Mouse (Mus musculus): ENCODE results near the gene Entpd5. TPM values are rescaled to one million over a fixed set of nuclear protein-coding genes. Genes with fewer than 3 reads are reported as not detected.

Gene Entpd5
- polyA plus RNA-seq, 1 experiment from 2014 or later: 5.9 TPM

DNA sequence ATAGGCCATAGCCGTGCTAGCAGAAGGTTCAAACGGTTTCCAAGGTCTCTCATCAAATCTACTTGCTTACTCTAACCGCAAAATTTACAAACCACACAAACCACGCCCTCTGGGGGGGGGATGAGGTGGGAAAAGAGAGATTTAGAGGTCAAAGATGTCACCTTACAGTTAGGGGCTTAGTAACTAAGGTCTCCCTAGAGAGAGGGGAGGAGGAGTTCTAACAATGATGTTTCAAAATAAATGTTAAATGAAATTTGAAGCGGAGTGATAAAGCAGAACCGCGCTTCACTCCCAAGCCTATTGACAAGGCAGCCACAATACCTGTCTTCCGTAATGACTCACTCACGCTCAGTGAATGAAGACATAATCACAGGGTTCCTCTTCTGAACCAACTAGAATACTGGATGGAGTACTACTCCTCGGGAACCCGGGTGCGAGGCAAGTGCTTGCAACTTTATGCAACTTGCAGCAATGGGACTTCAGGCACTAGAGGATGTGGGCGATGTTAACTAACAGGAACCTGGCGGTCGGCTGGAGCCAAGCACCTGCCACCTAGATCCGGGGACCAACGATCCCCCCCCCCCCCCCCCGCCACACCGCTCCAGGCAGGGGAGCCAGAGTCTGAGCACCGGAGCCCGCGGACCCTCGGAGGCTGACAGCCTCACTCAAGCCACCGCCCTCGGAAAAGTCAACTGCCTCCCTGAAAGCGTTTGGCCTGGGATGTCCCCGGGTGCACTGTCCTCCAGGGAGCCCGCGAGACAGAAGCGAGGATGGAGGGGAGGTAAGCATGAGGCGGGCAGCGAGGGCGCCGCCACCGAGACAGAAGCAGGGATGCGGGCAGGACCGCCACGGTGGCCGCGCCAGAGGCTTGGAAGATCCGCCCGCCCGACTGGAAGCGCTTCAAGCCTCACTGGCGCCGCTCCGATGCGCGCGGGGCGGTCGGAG, 683 bp downstream of the Entpd5 start:
- Histone ChIP-seq H3K4me3 (ENCODE audit: inconsistent target) (peak overlapping the region; percentile 39), H3K27ac (no peak overlapping the region), H3K79me2 (ENCODE audit: inconsistent target) (no peaks in the 10 kb centered on the region), H3K36me3 (ENCODE audit: inconsistent target) (no peaks in the 10 kb centered on the region)
- WGBS (ENCODE audit: missing documents): 2% methylated on average over 49 of the region's 52 CpGs

- Histone ChIP-seq H3K4me3 (ENCODE audit: inconsistent target) (no peak overlapping the region), H3K79me2 (ENCODE audit: inconsistent target) (no peaks in the 10 kb centered on the region), H3K27ac (no peak overlapping the region), H3K36me3 (ENCODE audit: inconsistent target) (no peaks in the 10 kb centered on the region)
- WGBS (ENCODE audit: missing documents): 77% methylated on average over 4 of the region's 4 CpGs
These were observed 1.6 kb downstream of the Entpd5 start for GRCm38 (mm10) chr12:84407259-84407658.

GRCm38 (mm10) chr12:84404541-84404940, 4.3 kb downstream of the Entpd5 start:
- H3K79me2 ChIP-seq (ENCODE audit: inconsistent target): no peaks in the 10 kb centered on the region
- no peak overlapping the region for H3K27ac ChIP-seq
- H3K36me3 ChIP-seq (ENCODE audit: inconsistent target): no peaks in the 10 kb centered on the region
- H3K4me3 ChIP-seq (ENCODE audit: inconsistent target): no peak overlapping the region
- WGBS (ENCODE audit: missing documents): 94% methylated on average over 5 of the region's 6 CpGs

GRCm38 (mm10) chr12:84402923-84403322, 5.9 kb downstream of the Entpd5 start:
- H3K27ac ChIP-seq: no peak overlapping the region
- WGBS (ENCODE audit: missing documents): 90% methylated on average over 9 of the region's 9 CpGs

GRCm38 (mm10) chr12:84400653-84401052, 8.2 kb downstream of the Entpd5 start:
- no peaks in the 10 kb centered on the region for H3K79me2 ChIP-seq (ENCODE audit: inconsistent target)
- H3K4me3 ChIP-seq (ENCODE audit: inconsistent target): no peak overlapping the region
- H3K36me3 ChIP-seq (ENCODE audit: inconsistent target): no peaks in the 10 kb centered on the region
- WGBS (ENCODE audit: missing documents): 79% methylated on average over 3 of the region's 3 CpGs
- no peak overlapping the region for H3K27ac ChIP-seq

More at GRCm38 (mm10) chr12:84402923-84403322, 5.9 kb downstream of the Entpd5 start:
- Histone ChIP-seq H3K4me3 (ENCODE audit: inconsistent target) (no peak overlapping the region), H3K79me2 (ENCODE audit: inconsistent target) (no peaks in the 10 kb centered on the region), H3K36me3 (ENCODE audit: inconsistent target) (no peaks in the 10 kb centered on the region)

GRCm38 (mm10) chr12:84400068-84400467, 8.8 kb downstream of the Entpd5 start:
- H3K36me3 ChIP-seq (ENCODE audit: inconsistent target): no peaks in the 10 kb centered on the region
- no peak overlapping the region for H3K4me3 ChIP-seq (ENCODE audit: inconsistent target)
- H3K79me2 ChIP-seq (ENCODE audit: inconsistent target): no peaks in the 10 kb centered on the region
- no peak overlapping the region for H3K27ac ChIP-seq
- WGBS (ENCODE audit: missing documents): 100% methylated on average over 3 of the region's 3 CpGs

- H3K79me2 ChIP-seq (ENCODE audit: inconsistent target): no peaks in the 10 kb centered on the region
- 87% methylated on average over 9 of the region's 9 CpGs for WGBS (ENCODE audit: missing documents)
- H3K27ac ChIP-seq: no peak overlapping the region
- no peak overlapping the region for H3K4me3 ChIP-seq (ENCODE audit: inconsistent target)
- no peaks in the 10 kb centered on the region for H3K36me3 ChIP-seq (ENCODE audit: inconsistent target)
These were observed 9.2 kb downstream of the Entpd5 start for GRCm38 (mm10) chr12:84399663-84400062.

- H3K27ac ChIP-seq: no peak overlapping the region
- 89% methylated on average over 9 of the region's 9 CpGs for WGBS (ENCODE audit: missing documents)
- H3K4me3 ChIP-seq (ENCODE audit: inconsistent target): no peak overlapping the region
- H3K79me2 ChIP-seq (ENCODE audit: inconsistent target): no peaks in the 10 kb centered on the region
- H3K36me3 ChIP-seq (ENCODE audit: inconsistent target): no peaks in the 10 kb centered on the region
These were observed 9.7 kb downstream of the Entpd5 start for GRCm38 (mm10) chr12:84399135-84399534.

GRCm38 (mm10) chr12:84398629-84399028, 10.2 kb downstream of the Entpd5 start:
- WGBS (ENCODE audit: missing documents): 66% methylated on average over 5 of the region's 5 CpGs
- Histone ChIP-seq H3K36me3 (ENCODE audit: inconsistent target) (no peaks in the 10 kb centered on the region), H3K79me2 (ENCODE audit: inconsistent target) (no peaks in the 10 kb centered on the region), H3K4me3 (ENCODE audit: inconsistent target) (no peak overlapping the region), H3K27ac (no peak overlapping the region)

DNA sequence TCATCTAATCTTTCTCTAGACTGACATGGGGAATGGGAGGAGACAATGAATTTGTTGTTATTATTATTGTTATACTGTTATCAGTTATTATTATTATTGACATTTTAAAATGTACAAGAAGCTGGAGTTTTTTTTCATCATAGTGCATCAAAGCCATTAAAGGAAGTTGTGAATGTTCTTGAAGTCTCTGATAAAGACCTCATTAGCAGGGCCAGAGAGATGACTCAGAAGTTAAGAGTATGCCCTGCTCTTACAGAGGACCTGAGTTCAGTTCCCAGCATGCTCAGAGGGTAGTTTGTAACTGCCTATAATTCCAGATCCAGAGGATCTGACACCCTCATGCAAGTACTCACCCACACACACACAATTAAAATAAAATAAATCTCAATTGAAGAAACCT, 11.1 kb downstream of the Entpd5 start:
- Histone ChIP-seq H3K4me3 (ENCODE audit: inconsistent target) (no peak overlapping the region), H3K36me3 (ENCODE audit: inconsistent target) (no peaks in the 10 kb centered on the region), H3K79me2 (ENCODE audit: inconsistent target) (no peaks in the 10 kb centered on the region), H3K27ac (no peak overlapping the region)

GRCm38 (mm10) chr12:84396947-84397679, 11.7 kb downstream of the Entpd5 start:
- H3K79me2 ChIP-seq (ENCODE audit: inconsistent target): no peaks in the 10 kb centered on the region
- WGBS (ENCODE audit: missing documents): 88% methylated on average over 14 of the region's 14 CpGs
- no peaks in the 10 kb centered on the region for H3K36me3 ChIP-seq (ENCODE audit: inconsistent target)
- H3K4me3 ChIP-seq (ENCODE audit: inconsistent target): no peak overlapping the region
- H3K27ac ChIP-seq: no peak overlapping the region

DNA sequence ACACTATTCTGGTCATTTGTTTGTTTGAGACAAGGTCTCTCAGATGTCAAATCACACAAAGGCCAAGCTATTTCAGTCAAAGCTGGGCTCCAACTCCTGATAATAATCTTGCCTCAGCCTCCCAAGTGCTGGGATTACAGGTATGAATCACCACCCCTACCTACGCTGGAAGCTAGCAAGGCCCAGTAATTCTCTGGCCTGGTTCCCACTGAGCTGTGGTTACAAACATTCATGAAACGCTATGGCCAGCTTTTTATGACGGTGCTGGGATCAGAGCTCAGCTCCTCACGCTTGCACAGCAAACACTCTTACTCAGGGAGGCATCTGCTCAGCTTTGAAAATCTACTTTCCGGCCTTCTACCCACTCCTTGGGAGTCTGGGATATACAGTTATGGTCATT, 15.0 kb downstream of the Entpd5 start:
- 98% methylated on average over 5 of the region's 5 CpGs for WGBS (ENCODE audit: missing documents)
- no peak overlapping the region for H3K4me3 ChIP-seq (ENCODE audit: inconsistent target)
- H3K36me3 ChIP-seq (ENCODE audit: inconsistent target): no peaks in the 10 kb centered on the region
- H3K79me2 ChIP-seq (ENCODE audit: inconsistent target): no peaks in the 10 kb centered on the region
- H3K27ac ChIP-seq: no peak overlapping the region

GRCm38 (mm10) chr12:84392681-84393080, 16.1 kb downstream of the Entpd5 start:
- H3K36me3 ChIP-seq (ENCODE audit: inconsistent target): no peaks in the 10 kb centered on the region
- no peaks in the 10 kb centered on the region for H3K79me2 ChIP-seq (ENCODE audit: inconsistent target)
- 98% methylated on average over 4 of the region's 4 CpGs for WGBS (ENCODE audit: missing documents)
- no peak overlapping the region for H3K27ac ChIP-seq
- no peak overlapping the region for H3K4me3 ChIP-seq (ENCODE audit: inconsistent target)

DNA sequence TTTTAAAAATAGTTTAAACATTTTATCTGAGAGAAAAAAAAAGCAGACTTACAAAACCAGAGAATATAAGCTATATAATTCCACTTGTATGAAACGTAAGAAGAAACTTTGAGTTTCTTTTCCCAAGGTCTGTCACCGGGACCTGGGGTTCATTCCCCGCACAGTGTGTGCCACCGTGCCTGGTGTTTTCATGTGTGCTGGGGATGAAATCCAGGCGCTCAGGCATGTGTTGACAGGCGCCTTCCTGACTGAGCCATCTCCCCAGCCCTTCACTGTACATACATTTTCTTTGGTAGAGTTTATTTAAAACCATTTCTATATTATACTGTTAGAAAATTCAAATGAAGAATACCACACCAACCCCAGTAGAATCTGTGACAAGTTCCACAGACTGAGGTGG, 18.5 kb downstream of the Entpd5 start:
- WGBS (ENCODE audit: missing documents): 97% methylated on average over 6 of the region's 6 CpGs

GRCm38 (mm10) chr12:84388774-84389400, 19.9 kb downstream of the Entpd5 start:
- Histone ChIP-seq H3K27ac (peak overlapping the region; percentile 19; the same call in 1 of the 2 replicates), H3K36me3 (ENCODE audit: inconsistent target) (no peaks in the 10 kb centered on the region), H3K79me2 (ENCODE audit: inconsistent target) (no peaks in the 10 kb centered on the region), H3K4me3 (ENCODE audit: inconsistent target) (peak overlapping the region; percentile 7; the same call in 1 of the 2 replicates)
- 23% methylated on average over 14 of the region's 14 CpGs for WGBS (ENCODE audit: missing documents)

More for the DNA sequence above, 18.5 kb downstream of the Entpd5 start:
- H3K36me3 ChIP-seq (ENCODE audit: inconsistent target): no peaks in the 10 kb centered on the region
- no peaks in the 10 kb centered on the region for H3K79me2 ChIP-seq (ENCODE audit: inconsistent target)
- H3K4me3 ChIP-seq (ENCODE audit: inconsistent target): no peak overlapping the region
- H3K27ac ChIP-seq: no peak overlapping the region
